Mouse (Mus musculus) forebrain, embryonic 16.5 days (tissue): ENCODE data around the gene C1qtnf5. TPM values are rescaled to one million over a fixed set of nuclear protein-coding genes. Genes with fewer than 3 reads are reported as not detected.
A peak's percentile ranks its signal among the peaks of the same experiment; 100 is the strongest.

ENCODE experiments used
- ATAC-seq: fragments of 200-750 bp; cut with Nextera tagmentation; 2 replicates; pipeline ENCODE4 v1.8.0; 2017; ENCODE audit warnings: mild to moderate bottlenecking, moderate library complexity
- H3K27ac ChIP-seq: fragments of 300-500 bp; sonication (generic); 2 replicates; pipeline ENCODE4 v1.5.1; 2014; ENCODE audit warnings: low read length, control low read depth
- H3K27me3 ChIP-seq: fragments of 300-500 bp; sonication (generic); replicated peaks from 2 replicates; pipeline ENCODE4 v1.6.1; 2014; ENCODE audit warnings: low read length; ENCODE audit not compliant: control insufficient read depth, insufficient read depth
- H3K36me3 ChIP-seq: fragments of 300-500 bp; sonication (generic); 2 replicates; pipeline ENCODE4 v1.6.1; 2014; ENCODE audit not compliant: control insufficient read depth, insufficient read depth
- H3K4me1 ChIP-seq: fragments of 300-500 bp; sonication (generic); replicated peaks from 2 replicates; pipeline ENCODE4 v1.6.1; 2014; ENCODE audit warnings: low read length; ENCODE audit not compliant: control insufficient read depth, insufficient read depth
- H3K4me2 ChIP-seq: fragments of 300-500 bp; sonication (generic); 2 replicates; pipeline ENCODE4 v1.6.1; 2014; ENCODE audit warnings: mild to moderate bottlenecking, low read length, control low read depth
- H3K4me3 ChIP-seq: fragments of 300-500 bp; sonication (generic); replicated peaks from 2 replicates; pipeline ENCODE4 v1.5.1; 2014; ENCODE audit warnings: mild to moderate bottlenecking, low read length, control low read depth
- H3K9ac ChIP-seq: fragments of 300-500 bp; sonication (generic); replicated peaks from 2 replicates; pipeline ENCODE4 v1.6.1; 2014; ENCODE audit warnings: low read depth, low read length, control low read depth
- H3K9me3 ChIP-seq: fragments of 300-500 bp; sonication (generic); 2 replicates; pipeline ENCODE4 v1.6.1; 2016; ENCODE audit warnings: low read length; ENCODE audit not compliant: control insufficient read depth
- WGBS: fragments of 180-500 bp; shearing (Covaris S2); extraction: QIAGEN DNeasy Blood & Tissue Kit; methylation state at CpG from one replicate; pipeline ENCODE4 v1.1.7; 2014; 5-methylcytosine and 5-hydroxymethylcytosine counted together
- polyA plus RNA-seq: library from polyadenylated mRNA; unstranded; fragments of >200 nt; fragmentation: Nextera tagmentation; extraction: Ambion mirVana; gene quantifications from 2 replicates; pipeline ENCODE4 v1.2.1, GENCODE M21; 2015

C1qtnf5 gene
- polyA plus RNA-seq, 1 experiment from 2014 or later, result 2.7 TPM

- no peak overlapping the region for H3K4me3 ChIP-seq
- peak overlapping the region; percentile 15; the same call in 1 of the 2 replicates for H3K4me2 ChIP-seq
- no peaks in the 10 kb centered on the region for H3K9me3 ChIP-seq
- peak; percentile 68 for ATAC-seq
- peaks cover 20% of the 10 kb centered on the region for H3K4me1 ChIP-seq
- H3K27ac ChIP-seq, result peak overlapping the region; percentile 58; the same call in 1 of the 2 replicates
- WGBS, result 7% methylated on average over 11 of the region's 11 CpGs
- H3K27me3 ChIP-seq, result no peaks in the 10 kb centered on the region
- H3K36me3 ChIP-seq, result no peaks in the 10 kb centered on the region
- no peak overlapping the region; the same call in 1 of the 2 replicates for H3K9ac ChIP-seq
These were observed 35.0 kb upstream of the C1qtnf5 start for GRCm38 (mm10) chr9:44071914-44072598.

- peak; percentile 70 for ATAC-seq
- no peak overlapping the region; the same call in 1 of the 2 replicates for H3K9ac ChIP-seq
- H3K9me3 ChIP-seq, result no peaks in the 10 kb centered on the region
These were observed 34.5 kb upstream of the C1qtnf5 start for GRCm38 (mm10) chr9:44072599-44072915.

GRCm38 (mm10) chr9:44073115-44073514, 33.9 kb upstream of the C1qtnf5 start:
- WGBS, result 28% methylated on average over 5 of the region's 5 CpGs
- H3K4me2 ChIP-seq, result no peak overlapping the region
- no peaks in the 10 kb centered on the region for H3K36me3 ChIP-seq
- no peaks in the 10 kb centered on the region for H3K27me3 ChIP-seq
- H3K27ac ChIP-seq, result no peak overlapping the region
- no peak overlapping the region for H3K4me3 ChIP-seq
- no peak for ATAC-seq
- peaks cover 16% of the 10 kb centered on the region for H3K4me1 ChIP-seq
- H3K9me3 ChIP-seq, result no peaks in the 10 kb centered on the region
- H3K9ac ChIP-seq, result no peak overlapping the region

More at GRCm38 (mm10) chr9:44072599-44072915, 34.5 kb upstream of the C1qtnf5 start:
- Histone ChIP-seq H3K27ac (peak overlapping the region; percentile 58; the same call in 1 of the 2 replicates), H3K4me1 (peaks cover 16% of the 10 kb centered on the region), H3K4me3 (no peak overlapping the region), H3K4me2 (no peak overlapping the region), H3K36me3 (no peaks in the 10 kb centered on the region), H3K27me3 (no peaks in the 10 kb centered on the region)
- 6% methylated on average over 4 of the region's 4 CpGs for WGBS

- WGBS, result 59% methylated on average over 9 of the region's 9 CpGs
These were observed 32.4 kb upstream of the C1qtnf5 start for GRCm38 (mm10) chr9:44074395-44075275.

GRCm38 (mm10) chr9:44075276-44075995, 31.6 kb upstream of the C1qtnf5 start:
- Histone ChIP-seq H3K36me3 (no peaks in the 10 kb centered on the region), H3K4me1 (peaks cover 25% of the 10 kb centered on the region), H3K9me3 (no peaks in the 10 kb centered on the region), H3K4me3 (no peak overlapping the region), H3K4me2 (no peak overlapping the region), H3K9ac (no peak overlapping the region), H3K27me3 (no peaks in the 10 kb centered on the region), H3K27ac (no peak overlapping the region)
- 71% methylated on average over 24 of the region's 24 CpGs for WGBS
- no peak for ATAC-seq

More at GRCm38 (mm10) chr9:44074395-44075275, 32.4 kb upstream of the C1qtnf5 start:
- Histone ChIP-seq H3K27ac (no peak overlapping the region), H3K36me3 (no peaks in the 10 kb centered on the region), H3K9ac (no peak overlapping the region), H3K4me3 (no peak overlapping the region), H3K27me3 (no peaks in the 10 kb centered on the region), H3K4me1 (peaks cover 25% of the 10 kb centered on the region), H3K4me2 (no peak overlapping the region), H3K9me3 (no peaks in the 10 kb centered on the region)
- no peak for ATAC-seq

- Histone ChIP-seq H3K4me1 (peaks cover 25% of the 10 kb centered on the region), H3K27ac (no peak overlapping the region), H3K36me3 (no peaks in the 10 kb centered on the region), H3K4me3 (no peak overlapping the region), H3K9ac (no peak overlapping the region), H3K9me3 (no peaks in the 10 kb centered on the region), H3K27me3 (no peaks in the 10 kb centered on the region), H3K4me2 (no peak overlapping the region)
- 63% methylated on average over 16 of the region's 16 CpGs for WGBS
- ATAC-seq, result no peak
These were observed 30.9 kb upstream of the C1qtnf5 start for GRCm38 (mm10) chr9:44075996-44076763.

- Histone ChIP-seq H3K4me2 (no peak overlapping the region), H3K9me3 (no peaks in the 10 kb centered on the region), H3K27me3 (no peaks in the 10 kb centered on the region), H3K4me3 (no peak overlapping the region), H3K9ac (no peak overlapping the region), H3K36me3 (no peaks in the 10 kb centered on the region), H3K27ac (no peak overlapping the region), H3K4me1 (peaks cover 25% of the 10 kb centered on the region)
- 10% methylated on average over 5 of the region's 5 CpGs for WGBS
- no peak for ATAC-seq
These were observed 30.3 kb upstream of the C1qtnf5 start for GRCm38 (mm10) chr9:44076764-44077120.

- no peak overlapping the region for H3K9ac ChIP-seq
- no peaks in the 10 kb centered on the region for H3K27me3 ChIP-seq
- peaks cover 20% of the 10 kb centered on the region for H3K4me1 ChIP-seq
- no peak overlapping the region for H3K4me2 ChIP-seq
- WGBS, result 88% methylated on average over 11 of the region's 11 CpGs
- no peaks in the 10 kb centered on the region for H3K36me3 ChIP-seq
- H3K9me3 ChIP-seq, result no peaks in the 10 kb centered on the region
- no peak for ATAC-seq
- H3K27ac ChIP-seq, result no peak overlapping the region
- no peak overlapping the region for H3K4me3 ChIP-seq
These were observed 29.7 kb upstream of the C1qtnf5 start for GRCm38 (mm10) chr9:44077266-44077910.
